Mouse (Mus musculus) MEL (cell line): ENCODE results near the gene Marveld3. TPM values are rescaled to one million over a fixed set of nuclear protein-coding genes. Genes with fewer than 3 reads are reported as not detected.

Source experiments
- DNase-seq: peaks from one replicate; pipeline ENCODE4 v3.0.0; 2011; ENCODE audit warnings: low read depth, low spot score
- H3K27ac ChIP-seq: 2 replicates; pipeline ENCODE4 v1.5.1; 2012; ENCODE audit warnings: low read depth, mild to moderate bottlenecking, control low read depth, low read length, moderate library complexity; ENCODE audit not compliant: control insufficient read depth
- H3K27me3 ChIP-seq, 2 experiments: fragments of 150-350 bp in 1 of 2; sonication (generic) in 1 of 2; 2 replicates each; pipeline ENCODE4 v1.6.1; 2012; ENCODE audit warnings: low read length in 2 of 2, mild to moderate bottlenecking in 2 of 2, improper control_type of control experiment in 1 of 2, moderate library complexity in 1 of 2; ENCODE audit not compliant: insufficient read depth in 2 of 2, control insufficient read depth in 1 of 2
- H3K36me3 ChIP-seq, 2 experiments: 2 replicates each; pipeline ENCODE4 v1.6.1; 2012 to 2014; ENCODE audit warnings: low read length in 2 of 2, improper control_type of control experiment in 1 of 2, inconsistent platforms in 1 of 2, mild to moderate bottlenecking in 1 of 2; ENCODE audit not compliant: insufficient read depth in 2 of 2, control insufficient read depth in 1 of 2
- H3K4me1 ChIP-seq, 2 experiments: fragments of 150-350 bp in 1 of 2; sonication (generic) in 1 of 2; 2 replicates each; pipeline ENCODE4 v1.6.1; 2012; ENCODE audit warnings: low read length in 2 of 2, improper control_type of control experiment in 1 of 2, mild to moderate bottlenecking in 1 of 2; ENCODE audit not compliant: insufficient read depth in 2 of 2, control insufficient read depth in 1 of 2
- H3K4me3 ChIP-seq, 2 experiments: fragments of 150-350 bp in 1 of 2; sonication (generic) in 1 of 2; 2 replicates each; pipeline ENCODE4 v1.5.1; 2012; ENCODE audit warnings: low read depth in 2 of 2, low read length in 2 of 2, mild to moderate bottlenecking in 2 of 2, moderate library complexity in 2 of 2, control low read depth in 1 of 2, improper control_type of control experiment in 1 of 2; ENCODE audit not compliant: control insufficient read depth in 1 of 2, insufficient read depth in 1 of 2
- H3K79me2 ChIP-seq: 2 replicates; pipeline ENCODE4 v1.6.1; 2012; ENCODE audit warnings: mild to moderate bottlenecking, low read length, moderate library complexity; ENCODE audit not compliant: control insufficient read depth, poor library complexity, insufficient read depth
- H3K9ac ChIP-seq: 2 replicates; pipeline ENCODE4 v1.6.1; 2012; ENCODE audit warnings: low read depth, mild to moderate bottlenecking, control low read depth, low read length, moderate library complexity; ENCODE audit not compliant: control insufficient read depth, poor library complexity, severe bottlenecking
- H3K9me3 ChIP-seq: fragments of 150-350 bp; sonication (generic); replicated peaks from 2 replicates; pipeline ENCODE4 v1.6.1; 2012; ENCODE audit warnings: mild to moderate bottlenecking, low read length, improper control_type of control experiment, moderate library complexity; ENCODE audit not compliant: insufficient read depth
- BHLHE40 ChIP-seq: IDR thresholded peaks from 2 replicates; pipeline ENCODE4 v1.6.1; 2012; ENCODE audit warnings: low read depth, mild to moderate bottlenecking, inconsistent platforms, low read length, improper control_type of control experiment, borderline replicate concordance
- CHD2 ChIP-seq: IDR thresholded peaks from 2 replicates; pipeline ENCODE4 v1.6.1; 2011; ENCODE audit warnings: low read length, improper control_type of control experiment
- CTCF ChIP-seq, 3 experiments: IDR thresholded peaks in 2 of 3; conservative IDR thresholded peaks in 1 of 3; 2 replicates each; pipeline ENCODE4 v1.5.1; 2011 to 2012; ENCODE audit warnings: low read length in 3 of 3, low read depth in 2 of 3, mild to moderate bottlenecking in 2 of 3, improper control_type of control experiment in 1 of 3, inconsistent platforms in 1 of 3, mixed read lengths in 1 of 3, moderate library complexity in 1 of 3; ENCODE audit not compliant: control insufficient read depth in 1 of 3, insufficient read depth in 1 of 3, poor library complexity in 1 of 3, severe bottlenecking in 1 of 3
- ELF1 ChIP-seq: IDR thresholded peaks from 2 replicates; pipeline ENCODE4 v1.6.1; 2014; ENCODE audit warnings: low read depth, mild to moderate bottlenecking, inconsistent platforms, low read length, improper control_type of control experiment, moderate library complexity
- EP300 ChIP-seq, 2 experiments: IDR thresholded peaks; 2 replicates each; pipeline ENCODE4 v1.6.1; 2011; ENCODE audit warnings: improper control_type of control experiment in 2 of 2, low read length in 2 of 2, low read depth in 1 of 2, mild to moderate bottlenecking in 1 of 2
- GABPA ChIP-seq: IDR thresholded peaks from 2 replicates; pipeline ENCODE4 v1.6.1; 2012; ENCODE audit warnings: low read depth, mild to moderate bottlenecking, inconsistent platforms, low read length, improper control_type of control experiment, moderate library complexity
- GATA1 ChIP-seq: IDR thresholded peaks from 2 replicates; pipeline ENCODE4 v1.6.1; 2011; ENCODE audit warnings: low read depth, low read length, improper control_type of control experiment
- HCFC1 ChIP-seq: IDR thresholded peaks from 2 replicates; pipeline ENCODE4 v1.6.1; 2012; ENCODE audit warnings: low read depth, mild to moderate bottlenecking, inconsistent platforms, low read length, improper control_type of control experiment, moderate library complexity
- JUND ChIP-seq: IDR thresholded peaks from 2 replicates; pipeline ENCODE4 v1.6.1; 2011; ENCODE audit warnings: low read depth, mild to moderate bottlenecking, improper control_type of control experiment, low read length
- MAFK ChIP-seq: IDR thresholded peaks from 2 replicates; pipeline ENCODE4 v1.6.1; 2011; ENCODE audit warnings: low read depth, mild to moderate bottlenecking, low read length, improper control_type of control experiment, borderline replicate concordance
- MYC ChIP-seq: IDR thresholded peaks from 2 replicates; pipeline ENCODE4 v1.6.1; 2011; ENCODE audit warnings: low read depth, mild to moderate bottlenecking, low read length, improper control_type of control experiment, moderate library complexity
- NELFE ChIP-seq: IDR thresholded peaks from 2 replicates; pipeline ENCODE4 v1.6.1; 2011; ENCODE audit warnings: low read depth, low read length, improper control_type of control experiment
- NRF1 ChIP-seq: IDR thresholded peaks from 2 replicates; pipeline ENCODE4 v1.6.1; 2014; ENCODE audit warnings: low read depth, mild to moderate bottlenecking, inconsistent platforms, low read length, improper control_type of control experiment, moderate library complexity; ENCODE audit not compliant: poor library complexity, insufficient read depth, severe bottlenecking
- POLR2A ChIP-seq, 2 experiments: IDR thresholded peaks; 2 replicates each; pipeline ENCODE4 v1.6.1; 2011 to 2012; ENCODE audit warnings: low read length in 2 of 2, mild to moderate bottlenecking in 2 of 2, control low read depth in 1 of 2, improper control_type of control experiment in 1 of 2, low read depth in 1 of 2, moderate library complexity in 1 of 2; ENCODE audit not compliant: control insufficient read depth in 1 of 2, insufficient read depth in 1 of 2, poor library complexity in 1 of 2
- POLR2AphosphoS5 ChIP-seq: IDR thresholded peaks from 2 replicates; pipeline ENCODE4 v1.6.1; 2012; ENCODE audit warnings: low read depth, borderline replicate concordance, mild to moderate bottlenecking, inconsistent platforms, low read length, moderate library complexity, mixed read lengths
- RAD21 ChIP-seq: IDR thresholded peaks from 2 replicates; pipeline ENCODE4 v1.6.1; 2011; ENCODE audit warnings: mild to moderate bottlenecking, low read depth, low read length, improper control_type of control experiment
- SIN3A ChIP-seq: IDR thresholded peaks from 2 replicates; pipeline ENCODE4 v1.6.1; 2012; ENCODE audit warnings: low read length, improper control_type of control experiment, inconsistent platforms
- SMC3 ChIP-seq: IDR thresholded peaks from 2 replicates; pipeline ENCODE4 v1.6.1; 2011; ENCODE audit warnings: low read depth, low read length, improper control_type of control experiment
- TAL1 ChIP-seq: IDR thresholded peaks from 2 replicates; pipeline ENCODE4 v1.6.1; 2012; ENCODE audit warnings: mild to moderate bottlenecking, inconsistent platforms, low read length, moderate library complexity, mixed read lengths
- TBP ChIP-seq: IDR thresholded peaks from 2 replicates; pipeline ENCODE4 v1.8.0; 2011; ENCODE audit warnings: low read depth, low read length, improper control_type of control experiment
- TCF12 ChIP-seq: IDR thresholded peaks from 2 replicates; pipeline ENCODE4 v1.6.1; 2014; ENCODE audit warnings: low read depth, mild to moderate bottlenecking, inconsistent platforms, low read length, improper control_type of control experiment, moderate library complexity
- USF1 ChIP-seq: IDR thresholded peaks from 2 replicates; pipeline ENCODE4 v1.6.1; 2014; ENCODE audit warnings: low read depth, mild to moderate bottlenecking, inconsistent platforms, low read length, improper control_type of control experiment, moderate library complexity
- USF2 ChIP-seq, 2 experiments: IDR thresholded peaks; 2 replicates each; pipeline ENCODE4 v1.6.1; 2011 to 2012; ENCODE audit warnings: improper control_type of control experiment in 2 of 2, low read length in 2 of 2, borderline replicate concordance in 1 of 2, inconsistent platforms in 1 of 2, low read depth in 1 of 2, mild to moderate bottlenecking in 1 of 2; ENCODE audit not compliant: insufficient read depth in 1 of 2
- ZC3H11A ChIP-seq: IDR thresholded peaks from 2 replicates; pipeline ENCODE4 v1.6.1; 2012; ENCODE audit warnings: low read depth, mild to moderate bottlenecking, inconsistent platforms, low read length, improper control_type of control experiment
- ZNF384 ChIP-seq: IDR thresholded peaks from 2 replicates; pipeline ENCODE4 v1.6.1; 2012; ENCODE audit warnings: low read depth, mild to moderate bottlenecking, inconsistent platforms, low read length, improper control_type of control experiment
- polyA plus RNA-seq, 2 experiments: library from polyadenylated mRNA; stranded (reverse) in 1 of 2; unstranded in 1 of 2; fragments of >175 nt in 1 of 2; fragments of >200 nt in 1 of 2; gene quantifications; 2 replicates each; pipeline versions ENCODE4 v1.2.1 to v1.2.4; 2012; ENCODE audit warnings: low replicate concordance in 2 of 2, low read depth in 1 of 2; ENCODE audit not compliant: insufficient read length in 2 of 2, insufficient read depth in 1 of 2, missing spikeins in 1 of 2
- total RNA-seq: library from RNA; depleted of rRNA; stranded (reverse); fragments of 300-350 nt; gene quantifications from 2 replicates; pipeline ENCODE4 v1.2.3, GENCODE M21; 2012

Gene Marveld3
- total and polyA plus RNA-seq, 3 experiments = not detected

GRCm38 (mm10) chr8:109920406-109921390 lies 41.3 kb downstream of the Marveld3 start:
- Histone ChIP-seq H3K27ac (no peak overlapping the region), H3K79me2 (no peaks in the 10 kb centered on the region), H3K36me3 (peaks cover 0 to 2% of the 10 kb centered on the region in 2 experiments; a peak in 1 of 4 replicates), H3K4me3 (no peak overlapping the region), H3K27me3 (no peaks in the 10 kb centered on the region), H3K4me1 (no peaks in the 10 kb centered on the region), H3K9ac (no peak overlapping the region), H3K9me3 (no peaks in the 10 kb centered on the region)
- DNase-seq = no peak
- TF ChIP-seq ZC3H11A = no peak
- TF ChIP-seq MAFK = no peak
- peak in 1 of 3 experiments; percentile 11; a peak in 1 of 6 replicates for TF ChIP-seq CTCF (IDR thresholded peaks at IDR 0.05 in 2 of 3, conservative IDR thresholded peaks at IDR 0.05 in 1 of 3; ENCODE audit: control insufficient read depth in 1 of 3, insufficient read depth in 1 of 3, low read depth in 2 of 3, low read length in 3 of 3, poor library complexity in 1 of 3, severe bottlenecking in 1 of 3)
- TF ChIP-seq NELFE = no peak
- no peak for TF ChIP-seq ZNF384
- TF ChIP-seq USF1 = no peak

GRCm38 (mm10) chr8:109917277-109917676 lies 44.7 kb downstream of the Marveld3 start:
- Histone ChIP-seq H3K4me3 (no peak overlapping the region), H3K9ac (no peak overlapping the region), H3K4me1 (no peaks in the 10 kb centered on the region), H3K36me3 (no peaks in the 10 kb centered on the region; a peak in 1 of 4 replicates), H3K79me2 (no peaks in the 10 kb centered on the region), H3K27me3 (no peaks in the 10 kb centered on the region), H3K9me3 (no peaks in the 10 kb centered on the region), H3K27ac (no peak overlapping the region)
- TF ChIP-seq GATA1 (no peak), GABPA (no peak), TCF12 (no peak), CHD2 (no peak), BHLHE40 (no peak), HCFC1 (no peak), MYC (no peak), RAD21 (peak; percentile 79), JUND (no peak), NRF1 (no peak), ZC3H11A (peak; percentile 52; the same call in 1 of the 2 replicates), TBP (no peak), SIN3A (0 out of 2 replicates have a peak, but pooled peaks have one; percentile 18), SMC3 (peak; percentile 85), USF1 (no peak), EP300 (IDR thresholded peaks at IDR 0.05; ENCODE audit: low read depth in 1 of 2, low read length in 2 of 2) (no peak), MAFK (0 out of 2 replicates have a peak, but pooled peaks have one; percentile 32), ELF1 (no peak), POLR2AphosphoS5 (no peak), TAL1 (no peak), CTCF (IDR thresholded peaks at IDR 0.05 in 2 of 3, conservative IDR thresholded peaks at IDR 0.05 in 1 of 3; ENCODE audit: control insufficient read depth in 1 of 3, insufficient read depth in 1 of 3, low read depth in 2 of 3, low read length in 3 of 3, poor library complexity in 1 of 3, severe bottlenecking in 1 of 3) (peak; percentile 70 to 79 (median 71)), USF2 (IDR thresholded peaks at IDR 0.05; ENCODE audit: borderline replicate concordance in 1 of 2, insufficient read depth in 1 of 2, low read depth in 1 of 2, low read length in 2 of 2) (no peak), POLR2A (IDR thresholded peaks at IDR 0.05; ENCODE audit: control insufficient read depth in 1 of 2, insufficient read depth in 1 of 2, low read depth in 1 of 2, low read length in 2 of 2, poor library complexity in 1 of 2) (no peak)
- peak; percentile 66 for DNase-seq
